Mouse (Mus musculus) brain, embryonic 14.5 days (tissue): ENCODE results near the gene Erich2. TPM values are rescaled to one million over a fixed set of nuclear protein-coding genes. Genes with fewer than 3 reads are reported as not detected.

Source experiments
- DNase-seq: peaks from one replicate; pipeline ENCODE4 v3.0.0-alpha.2; 2011; ENCODE audit warnings: low read depth
- CTCF ChIP-seq: fragments of 200-500 bp; IDR thresholded peaks from 2 replicates; pipeline ENCODE4 v1.5.1; 2012; ENCODE audit warnings: inconsistent platforms, mild to moderate bottlenecking, moderate library complexity, borderline replicate concordance; ENCODE audit not compliant: insufficient read depth, insufficient read length; ENCODE audit errors: extremely low read depth
- POLR2A ChIP-seq: fragments of 200-500 bp; IDR thresholded peaks from 2 replicates; pipeline ENCODE4 v1.6.1; 2012; ENCODE audit warnings: mild to moderate bottlenecking, inconsistent platforms, borderline replicate concordance; ENCODE audit not compliant: poor library complexity, insufficient read depth, insufficient read length, severe bottlenecking; ENCODE audit errors: extremely low read depth
- polyA plus RNA-seq: library from polyadenylated mRNA; depleted of rRNA; stranded (reverse); fragments of >200 nt; gene quantifications from 2 replicates; pipeline ENCODE4 v1.2.3, GENCODE M21; 2012; rRNA removed

Gene Erich2
- polyA plus RNA-seq, 1 experiment: 2.3 TPM

DNA sequence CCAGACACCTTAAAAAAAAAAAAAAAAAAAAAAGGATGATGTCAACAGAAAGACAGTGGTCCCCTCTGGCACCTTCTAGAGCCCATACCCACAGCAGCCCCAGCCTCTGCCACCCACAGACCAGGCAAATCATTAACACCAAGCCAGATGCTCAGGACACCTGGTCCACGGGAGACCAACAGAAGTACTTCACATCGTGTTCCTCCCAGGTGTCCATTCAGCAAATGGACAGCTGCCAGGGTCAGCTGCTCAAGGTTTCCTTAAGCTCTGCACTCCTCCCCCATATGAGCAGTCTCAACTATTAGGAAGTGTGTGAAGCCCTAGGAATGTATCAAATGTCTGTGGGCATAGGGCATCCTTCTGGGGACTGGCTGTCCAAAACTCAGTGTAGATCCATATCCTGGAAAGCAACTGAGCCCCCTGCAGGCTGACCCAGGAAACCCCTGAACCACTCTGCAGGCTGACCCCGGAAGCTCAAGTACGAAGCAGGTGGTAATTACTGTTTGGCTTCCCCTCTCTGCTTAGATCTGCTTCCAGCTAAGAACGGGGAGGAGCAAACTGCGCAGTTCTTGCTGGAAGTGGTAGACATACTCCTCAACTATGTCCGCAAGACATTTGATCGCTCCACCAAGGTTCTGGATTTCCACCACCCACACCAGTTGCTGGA is 65.1 kb downstream of the Erich2 start:
- TF ChIP-seq CTCF (no peak), POLR2A (no peak)
- DNase-seq: no peak

- no peak for DNase-seq
- TF ChIP-seq POLR2A: no peak
- no peak for TF ChIP-seq CTCF
Measured at GRCm38 (mm10) chr2:70588200-70588599, 79.6 kb downstream of the Erich2 start.

Other genes starting within 250 kb of the Erich2 start
- 18.8 and 19.2 TPM in 2 replicates for gene Sp5, start 33.9 kb upstream of the Erich2 start, polyA plus RNA-seq
- gene Gad1, start 44.3 kb downstream of the Erich2 start, polyA plus RNA-seq: 140 and 158 TPM in 2 replicates
- gene Gorasp2, start 152.8 kb downstream of the Erich2 start, polyA plus RNA-seq: 79.5 and 96.4 TPM in 2 replicates
- 0.63 and 1.0 TPM in 2 replicates for gene Gm26558, start 153.3 kb downstream of the Erich2 start, polyA plus RNA-seq